Mouse (Mus musculus) lung, postnatal 0 days (tissue): ENCODE data around the gene Cryba2.

Experiments
- CTCF ChIP-seq: IDR thresholded peaks from 2 replicates; pipeline ENCODE4 v1.5.1; 2016; ENCODE audit warnings: antibody characterized with exemption, mild to moderate bottlenecking
- EP300 ChIP-seq: IDR thresholded peaks from 2 replicates; pipeline ENCODE4 v1.6.1; 2016; ENCODE audit warnings: antibody characterized with exemption, mild to moderate bottlenecking, control low read depth

DNA sequence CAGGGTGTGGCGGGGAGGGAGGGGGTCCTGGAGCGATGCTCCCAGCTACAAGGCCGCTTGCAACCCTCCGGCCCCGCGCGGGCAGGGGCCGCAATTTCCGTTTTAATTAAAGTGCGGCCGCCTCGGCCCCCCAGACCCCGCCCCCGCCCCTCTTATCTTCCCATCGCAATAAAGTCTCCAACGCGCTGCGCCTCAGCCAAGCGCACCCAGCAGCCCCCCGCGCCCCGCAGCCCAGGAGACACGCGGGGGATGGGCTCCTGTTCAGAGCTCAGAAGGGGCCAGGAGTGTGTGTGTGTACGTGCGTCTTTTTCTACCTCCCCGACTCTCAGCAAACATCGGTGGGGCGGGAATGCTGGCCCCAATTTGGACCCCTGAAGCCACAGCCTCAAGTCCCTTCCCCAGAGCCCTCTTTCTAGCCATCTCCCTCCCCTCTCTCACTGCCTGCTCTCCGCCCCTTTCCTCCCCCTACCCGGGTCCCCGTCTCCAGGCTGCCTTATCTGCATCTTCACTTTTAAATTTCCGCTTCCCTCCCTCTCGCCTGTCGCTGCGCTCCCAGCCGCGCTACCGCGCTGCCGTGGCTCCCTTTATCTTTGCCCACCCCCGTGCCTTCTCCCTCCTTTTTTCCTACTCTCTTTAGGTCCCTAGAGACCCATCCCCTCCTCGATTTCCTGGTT lies 7.4 kb downstream of the Cryba2 start, which contains the start of gene Fev:
- TF ChIP-seq EP300 = no peak
- no peak for TF ChIP-seq CTCF
